Mouse (Mus musculus) layer of hippocampus, adult 18-20 months (tissue): ENCODE measurements around the gene Sorbs1. TPM values are rescaled to one million over a fixed set of nuclear protein-coding genes. Genes with fewer than 3 reads are reported as not detected.
"Not testable (repeated sequence)": the region's sequence is repeated elsewhere in the genome, so short reads cannot be mapped to it uniquely, and the experiment has no call there.

Experiments used
- DNase-seq, 2 experiments: peaks; one replicate each; pipeline ENCODE4 v3.0.0; 2022; ENCODE audit warnings: low spot score in 2 of 2
- long read RNA-seq: library from polyadenylated mRNA; stranded (forward); transcript quantifications from one replicate; pipeline ENCODE4 v2.0.0, GENCODE M21; 2021
- total RNA-seq, 2 experiments: library from RNA; stranded (reverse); gene quantifications; 2 replicates each; pipeline ENCODE4 v1.2.3; 2021

The Sorbs1 gene
- total RNA-seq, result 100 to 1,000 TPM; 195 to 206 TPM
- long read RNA-seq, partial matches to known transcripts, result 15 of 66 reads
- long read RNA-seq, other reads (novel, unspliced or antisense), result 51 of 66 reads

GRCm38 (mm10) chr19:40513632-40514078 is at the start of gene Sorbs1:
Sorbs1 (minus strand) TSS chr19:40513779.
- DNase-seq, result peak; percentile 94 to 97

DNA sequence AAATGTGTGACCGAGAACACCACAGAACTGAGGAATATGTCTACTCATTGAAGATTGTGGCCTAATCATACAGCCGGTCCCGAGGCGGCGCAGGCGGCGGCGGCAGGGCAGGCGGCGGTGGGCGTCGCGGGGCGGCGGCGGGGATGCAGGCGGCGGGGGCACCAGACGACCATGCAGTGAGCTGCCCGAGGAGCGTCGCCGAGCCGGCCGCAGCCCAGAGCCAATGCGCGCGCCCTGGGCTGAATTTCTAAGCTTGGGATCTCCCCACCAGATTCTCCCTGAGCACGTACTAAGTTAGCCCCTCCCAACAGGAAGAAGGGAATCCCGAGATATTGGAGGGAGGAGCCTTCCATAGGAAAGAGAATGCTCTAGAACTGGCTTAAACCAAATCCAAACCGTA is 47.9 kb upstream of the Sorbs1 start:
- not testable (repeated sequence) for DNase-seq

GRCm38 (mm10) chr19:40556029-40556428 is 42.5 kb upstream of the Sorbs1 start:
- no peak for DNase-seq

GRCm38 (mm10) chr19:40555136-40555535 is 41.6 kb upstream of the Sorbs1 start:
- no peak for DNase-seq

GRCm38 (mm10) chr19:40554343-40554742 is 40.8 kb upstream of the Sorbs1 start:
- no peak for DNase-seq

- no peak for DNase-seq
These were observed 40.3 kb upstream of the Sorbs1 start for GRCm38 (mm10) chr19:40553849-40554248.

GRCm38 (mm10) chr19:40553014-40553789 is 39.6 kb upstream of the Sorbs1 start:
- no peak for DNase-seq

DNA sequence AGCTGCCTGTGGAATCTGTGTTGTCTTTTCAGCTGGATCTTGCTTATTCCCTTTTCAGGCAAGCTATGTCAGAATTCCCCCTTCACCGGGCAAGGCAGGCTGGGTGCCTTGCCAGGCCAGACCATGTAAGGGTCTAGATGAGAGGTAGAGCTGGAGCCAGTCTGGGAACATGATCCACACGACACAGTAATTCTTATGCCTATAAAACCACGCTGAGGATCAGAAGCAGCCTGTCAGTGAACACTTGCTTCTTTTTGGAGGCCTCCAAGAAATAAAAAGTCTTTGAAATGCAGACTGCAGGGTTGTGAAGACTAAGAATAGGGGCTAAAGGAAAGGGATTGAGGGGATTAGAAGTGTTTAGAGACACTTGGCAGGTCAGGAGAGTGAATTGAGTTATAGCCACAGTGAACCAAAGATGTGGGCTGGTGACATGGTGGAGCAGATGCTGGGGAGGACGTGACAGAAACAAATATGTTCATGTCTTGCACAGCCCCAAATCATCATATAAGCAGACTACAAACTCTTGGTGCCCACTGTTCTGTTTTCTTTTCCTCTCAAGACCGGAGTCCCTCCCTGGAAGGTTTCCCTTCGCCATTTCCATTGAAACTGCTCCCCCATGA is 36.0 kb upstream of the Sorbs1 start:
- peak in 1 of 2 experiments; percentile 23 for DNase-seq

- no peak for DNase-seq
These were observed 35.4 kb upstream of the Sorbs1 start for GRCm38 (mm10) chr19:40548796-40549515.

DNA sequence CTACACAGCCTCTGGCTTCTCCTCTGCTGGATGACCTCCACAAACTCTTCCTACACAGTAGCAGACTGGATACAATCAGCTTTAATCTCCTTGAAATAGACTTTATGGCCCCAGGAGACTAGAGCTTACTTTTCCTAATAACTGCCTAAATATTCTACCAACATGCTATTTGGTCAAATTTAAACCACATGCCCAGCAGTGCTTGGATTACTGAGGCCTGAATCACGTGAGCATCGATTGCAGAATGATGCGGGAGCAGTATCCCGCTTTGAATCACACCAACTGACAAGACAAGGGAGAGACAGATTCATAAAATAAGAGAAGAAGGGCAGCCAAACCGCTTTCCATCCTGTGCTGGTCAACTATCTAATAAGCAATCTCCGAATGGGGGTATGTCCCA is 34.8 kb upstream of the Sorbs1 start:
- DNase-seq, result no peak

DNA sequence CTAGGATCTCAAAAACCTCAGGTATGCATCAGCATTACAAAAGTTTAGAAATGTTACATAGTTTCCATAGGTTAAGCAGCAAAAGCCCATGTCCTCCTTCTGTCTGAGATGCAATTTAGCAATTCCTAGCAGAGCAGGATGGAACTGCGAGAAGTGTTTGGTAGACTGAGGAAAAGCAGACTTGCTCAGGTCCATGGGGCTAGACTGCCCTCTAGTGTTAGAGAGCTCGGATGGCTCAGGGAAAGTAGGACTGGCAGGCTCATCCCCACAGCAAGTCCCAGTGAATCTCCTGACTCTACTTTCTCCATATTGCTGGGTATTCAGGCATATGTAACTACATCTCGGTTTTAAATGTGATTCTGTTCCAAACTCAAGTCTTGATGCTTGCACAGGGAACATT is 31.3 kb upstream of the Sorbs1 start:
- DNase-seq, result peak; percentile 49 to 85

- no peak for DNase-seq
These were observed 29.2 kb upstream of the Sorbs1 start for GRCm38 (mm10) chr19:40542776-40543175.

GRCm38 (mm10) chr19:40536526-40536925 is 22.9 kb upstream of the Sorbs1 start:
- no peak for DNase-seq

DNA sequence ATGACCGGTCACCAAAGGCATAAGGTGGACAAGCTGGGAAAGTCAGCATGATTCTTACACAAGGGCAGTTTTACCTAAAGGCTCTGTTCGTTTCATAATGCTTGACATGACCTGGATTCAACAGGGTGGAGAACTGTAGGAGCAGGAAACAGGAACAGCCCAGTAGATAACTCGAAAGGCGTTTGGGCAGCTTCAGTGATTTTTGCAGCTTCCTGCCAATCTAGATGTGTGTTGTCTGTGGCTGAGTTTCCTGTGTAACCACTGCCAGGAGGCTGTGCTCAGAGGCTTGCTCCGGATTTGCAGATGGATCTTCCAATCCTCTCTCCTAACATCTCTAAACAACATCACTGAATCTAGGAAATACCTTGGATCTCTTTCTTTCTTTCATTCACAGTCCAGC is 18.9 kb upstream of the Sorbs1 start:
- DNase-seq, result no peak

- no peak for DNase-seq
These were observed 16.7 kb upstream of the Sorbs1 start for GRCm38 (mm10) chr19:40530323-40530722.

- no peak for DNase-seq
These were observed 14.7 kb upstream of the Sorbs1 start for GRCm38 (mm10) chr19:40528254-40528653.

DNA sequence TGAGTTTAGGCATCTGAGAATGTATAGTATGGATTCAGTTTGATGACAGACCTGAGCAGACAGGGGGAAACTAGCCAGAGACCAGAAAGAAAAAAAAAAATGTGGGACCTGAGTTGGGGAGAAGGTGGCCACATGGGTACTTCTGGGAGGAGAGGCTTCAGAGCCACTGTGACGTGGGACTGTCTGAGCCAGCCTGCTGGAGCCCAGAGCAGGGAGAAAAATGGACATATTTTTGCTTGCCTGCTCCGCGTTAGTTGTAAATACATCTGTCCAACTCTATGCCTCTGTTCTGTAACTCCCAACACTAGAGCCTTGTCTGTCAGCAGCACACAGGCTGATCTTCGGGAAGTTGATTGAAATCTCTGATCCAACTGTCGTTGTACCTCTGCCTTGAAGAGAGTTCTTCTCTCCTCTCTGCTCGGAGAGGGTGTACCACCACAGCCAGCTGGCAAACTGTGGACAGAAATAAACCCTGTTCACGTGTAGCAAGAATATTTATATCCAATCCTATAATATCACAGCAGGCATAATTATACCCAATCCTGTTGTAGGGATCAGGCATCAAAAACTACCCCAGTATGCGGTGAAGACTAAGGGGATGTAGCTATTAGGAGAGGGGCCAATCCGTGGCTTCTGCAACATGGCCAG is 12.9 kb upstream of the Sorbs1 start:
- DNase-seq, result no peak

GRCm38 (mm10) chr19:40523431-40524005 is 9.9 kb upstream of the Sorbs1 start:
- DNase-seq, result no peak

GRCm38 (mm10) chr19:40520403-40520802 is 6.8 kb upstream of the Sorbs1 start:
- no peak for DNase-seq

- DNase-seq, result no peak
These were observed 5.1 kb upstream of the Sorbs1 start for GRCm38 (mm10) chr19:40518706-40519105.

GRCm38 (mm10) chr19:40515596-40515995 is 2.0 kb upstream of the Sorbs1 start:
- no peak for DNase-seq
